Mouse (Mus musculus) adrenal gland, postnatal 25 days (tissue): Measurements from ENCODE around the gene Tmem88. TPM values are rescaled to one million over a fixed set of nuclear protein-coding genes. Genes with fewer than 3 reads are reported as not detected.

Experiments used
- DNase-seq: peaks from one replicate; pipeline ENCODE4 v3.0.0; 2021; ENCODE audit warnings: mixed read lengths
- total RNA-seq: library from RNA; stranded (reverse); gene quantifications from 2 replicates; pipeline ENCODE4 v1.2.3, GENCODE M21; 2021

Tmem88 gene
- total RNA-seq, 1 experiment from 2014 or later, result 16.9 TPM

DNA sequence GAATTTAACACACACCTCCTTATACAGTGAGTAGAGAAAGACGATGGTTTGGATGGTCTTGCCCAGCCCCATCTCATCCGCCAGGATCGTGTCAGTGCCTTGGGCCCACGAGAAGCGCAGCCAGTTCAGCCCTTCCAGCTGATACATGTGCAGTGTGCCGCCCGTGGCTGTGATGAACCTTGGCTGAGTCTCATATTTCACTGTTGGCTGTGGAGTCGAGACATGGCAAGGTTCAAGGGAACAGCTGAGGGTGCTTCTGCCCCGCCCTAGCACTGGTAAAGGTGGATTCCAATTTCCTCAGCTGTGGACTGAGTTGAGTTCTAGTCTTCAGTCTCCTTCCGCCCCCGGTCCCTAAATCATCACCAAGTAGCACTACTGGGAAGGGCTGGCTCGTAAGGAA, 40.3 kb downstream of the Tmem88 start:
- no peak for DNase-seq

DNA sequence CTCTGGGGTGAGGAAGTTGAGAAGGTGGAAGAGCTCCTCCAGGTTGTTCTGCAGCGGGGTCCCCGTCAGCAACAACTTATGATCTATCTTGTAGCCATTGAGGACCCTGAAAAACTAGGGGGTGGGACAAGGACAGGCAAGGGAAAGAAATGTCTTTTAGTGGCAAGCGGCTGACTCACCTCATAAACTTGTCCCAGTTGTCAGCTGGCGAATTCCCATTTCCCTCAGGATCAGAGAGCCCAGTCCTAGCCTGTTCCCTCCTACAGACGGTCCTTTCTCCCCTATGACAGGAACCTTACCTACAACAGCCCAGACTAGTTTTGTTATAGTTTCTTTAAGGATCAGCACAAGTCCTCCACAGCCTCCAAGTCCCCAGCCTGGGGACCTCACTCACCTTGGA, 41.5 kb downstream of the Tmem88 start:
- DNase-seq, result no peak

Other genes with a start within 250 kb of the Tmem88 start
- gene Alox12b, start 241.2 kb downstream of the Tmem88 start, total RNA-seq, result not detected in 2 replicates
- gene Alox8, start 200.4 kb downstream of the Tmem88 start, total RNA-seq, result not detected in 2 replicates
- not detected in 2 replicates for gene Gucy2e, start 161.2 kb downstream of the Tmem88 start, total RNA-seq
- gene Cntrob, start 74.5 kb downstream of the Tmem88 start, total RNA-seq, result 10.3 and 13.3 TPM in 2 replicates
- 80.8 and 86.2 TPM in 2 replicates for gene Trappc1, start 74.3 kb downstream of the Tmem88 start, total RNA-seq
- gene Kcnab3, start 72.0 kb downstream of the Tmem88 start, total RNA-seq, result 7.3 and 9.7 TPM in 2 replicates
- gene Rnf227, start 57.8 kb downstream of the Tmem88 start, total RNA-seq, result 6.8 and 7.7 TPM in 2 replicates
- gene Chd3, start 28.8 kb downstream of the Tmem88 start, total RNA-seq, result 105 and 111 TPM in 2 replicates
- gene Naa38, start 2.7 kb downstream of the Tmem88 start, total RNA-seq, result 127 and 149 TPM in 2 replicates
- gene Cyb5d1, start 2.6 kb downstream of the Tmem88 start, total RNA-seq, result 43.5 and 51.0 TPM in 2 replicates
- gene Kdm6b, start 15.4 kb upstream of the Tmem88 start, total RNA-seq, result 45.1 and 46.2 TPM in 2 replicates
- gene Dnah2, start 150.9 kb upstream of the Tmem88 start, total RNA-seq, result 0.05 and 0.76 TPM in 2 replicates
- 0.38 and 1.5 TPM in 2 replicates for gene Efnb3, start 162.0 kb upstream of the Tmem88 start, total RNA-seq
- 12.5 and 12.9 TPM in 2 replicates for gene Wrap53, start 182.0 kb upstream of the Tmem88 start, total RNA-seq
- gene Trp53, start 182.1 kb upstream of the Tmem88 start, total RNA-seq, result 74.1 and 81.7 TPM in 2 replicates
- gene Atp1b2, start 207.7 kb upstream of the Tmem88 start, total RNA-seq, result 34.0 and 38.0 TPM in 2 replicates
- not detected in 2 replicates for gene Shbg, start 219.7 kb upstream of the Tmem88 start, total RNA-seq
- 6.7 and 16.9 TPM in 2 replicates for gene Sat2, start 223.8 kb upstream of the Tmem88 start, total RNA-seq
- gene Fxr2, start 234.8 kb upstream of the Tmem88 start, total RNA-seq, result 89.7 and 101 TPM in 2 replicates